Mouse (Mus musculus) CD4-positive, CD25-positive, alpha-beta regulatory T cell, adult 2 months (primary cell): ENCODE results near the gene Gimap9.
A peak's percentile ranks its signal among the peaks of the same experiment; 100 is the strongest.
"Not testable (repeated sequence)": the region's sequence is repeated elsewhere in the genome, so short reads cannot be mapped to it uniquely, and the experiment has no call there.

Experiments
- DNase-seq: peaks from one replicate; pipeline ENCODE4 v3.0.0-alpha.2; 2012; ENCODE audit warnings: low read depth, low spot score

The Gimap9 gene

GRCm38 (mm10) chr6:48664750-48665149 is 11.2 kb upstream of the Gimap9 start:
- DNase-seq: peak; percentile 56

- no peak for DNase-seq
Measured at GRCm38 (mm10) chr6:48665471-48665870, 10.5 kb upstream of the Gimap9 start.

- DNase-seq: peak; percentile 60
Measured at GRCm38 (mm10) chr6:48666159-48666586, 9.8 kb upstream of the Gimap9 start.

GRCm38 (mm10) chr6:48668022-48668421 is 7.9 kb upstream of the Gimap9 start:
- no peak for DNase-seq

GRCm38 (mm10) chr6:48669446-48669969 is 6.4 kb upstream of the Gimap9 start:
- DNase-seq: peak; percentile 55

GRCm38 (mm10) chr6:48674291-48675058 is 1.5 kb upstream of the Gimap9 start:
- DNase-seq: peak; percentile 64

GRCm38 (mm10) chr6:48675400-48675930 is 464 bp upstream of the Gimap9 start:
- no peak for DNase-seq

GRCm38 (mm10) chr6:48676860-48677415 is 1.0 kb downstream of the Gimap9 start:
- peak; percentile 33 for DNase-seq

GRCm38 (mm10) chr6:48677492-48678345 is 1.8 kb downstream of the Gimap9 start:
- DNase-seq: peak; percentile 57

GRCm38 (mm10) chr6:48678391-48678790 is 2.5 kb downstream of the Gimap9 start:
- no peak for DNase-seq

GRCm38 (mm10) chr6:48679701-48680100 is 3.8 kb downstream of the Gimap9 start:
- peak; percentile 66 for DNase-seq

GRCm38 (mm10) chr6:48680421-48680820 is 4.5 kb downstream of the Gimap9 start:
- peak; percentile 85 for DNase-seq

- DNase-seq: peak; percentile 78
Measured at GRCm38 (mm10) chr6:48681472-48682090, 5.7 kb downstream of the Gimap9 start.

- DNase-seq: peak; percentile 35
Measured at GRCm38 (mm10) chr6:48682271-48682670, 6.3 kb downstream of the Gimap9 start.

GRCm38 (mm10) chr6:48683263-48683821 is 7.4 kb downstream of the Gimap9 start:
- not testable (repeated sequence) for DNase-seq

GRCm38 (mm10) chr6:48684319-48684718 is 8.4 kb downstream of the Gimap9 start, which contains the start of gene Gimap4:
TSS of gene Gimap4 (plus strand) at chr6:48684549.
- DNase-seq: peak; percentile 74

GRCm38 (mm10) chr6:48684806-48685205 is 8.9 kb downstream of the Gimap9 start:
- no peak for DNase-seq

GRCm38 (mm10) chr6:48685251-48685650 is 9.3 kb downstream of the Gimap9 start:
- peak; percentile 54 for DNase-seq

GRCm38 (mm10) chr6:48685694-48686665 is 10.1 kb downstream of the Gimap9 start:
- DNase-seq: peak; percentile 52

- peak; percentile 51 for DNase-seq
Measured at GRCm38 (mm10) chr6:48687077-48687476, 11.1 kb downstream of the Gimap9 start.
